Mouse (Mus musculus) MN1 (cell line): ENCODE measurements around the gene Siah3.

Experiments
- DNase-seq: peaks from one replicate; pipeline ENCODE4 v3.0.0-alpha.2; 2016; ENCODE audit warnings: low spot score

Gene Siah3

GRCm38 (mm10) chr14:75524648-75525047 is 68.9 kb downstream of the Siah3 start:
- DNase-seq: no peak

DNA sequence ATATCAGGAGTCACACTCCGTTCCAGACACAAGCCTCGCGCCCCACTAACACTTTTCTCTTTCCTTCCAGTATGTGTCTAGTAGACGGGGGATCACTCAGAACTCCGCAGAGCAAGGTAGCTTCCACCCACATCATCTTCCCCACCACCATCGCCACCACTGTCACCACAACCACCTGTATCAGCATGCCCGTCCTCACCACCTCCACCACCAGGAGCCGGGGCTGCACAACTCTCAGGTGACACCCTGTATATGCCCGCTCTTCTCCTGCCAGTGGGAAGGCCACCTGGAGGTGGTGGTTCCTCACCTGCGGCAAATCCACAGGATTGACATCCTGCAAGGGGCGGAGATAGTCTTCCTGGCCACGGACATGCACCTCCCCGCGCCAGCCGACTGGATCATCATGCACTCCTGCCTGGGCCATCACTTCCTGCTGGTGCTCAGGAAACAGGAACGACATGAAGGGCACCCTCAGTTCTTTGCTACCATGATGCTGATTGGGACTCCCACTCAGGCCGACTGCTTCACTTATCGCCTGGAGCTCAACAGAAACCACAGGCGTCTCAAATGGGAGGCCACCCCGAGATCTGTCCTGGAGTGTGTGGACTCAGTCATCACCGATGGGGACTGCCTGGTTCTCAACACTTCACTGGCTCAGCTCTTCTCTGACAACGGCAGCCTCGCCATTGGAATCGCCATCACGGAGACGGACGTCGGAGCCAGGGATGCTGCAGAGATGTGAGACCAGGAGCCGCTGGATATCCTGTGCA is 69.8 kb downstream of the Siah3 start:
- DNase-seq: no peak

GRCm38 (mm10) chr14:75527464-75528190 is 71.8 kb downstream of the Siah3 start:
- DNase-seq: peak; percentile 75

GRCm38 (mm10) chr14:75530815-75531353 is 75.1 kb downstream of the Siah3 start:
- DNase-seq: no peak

DNA sequence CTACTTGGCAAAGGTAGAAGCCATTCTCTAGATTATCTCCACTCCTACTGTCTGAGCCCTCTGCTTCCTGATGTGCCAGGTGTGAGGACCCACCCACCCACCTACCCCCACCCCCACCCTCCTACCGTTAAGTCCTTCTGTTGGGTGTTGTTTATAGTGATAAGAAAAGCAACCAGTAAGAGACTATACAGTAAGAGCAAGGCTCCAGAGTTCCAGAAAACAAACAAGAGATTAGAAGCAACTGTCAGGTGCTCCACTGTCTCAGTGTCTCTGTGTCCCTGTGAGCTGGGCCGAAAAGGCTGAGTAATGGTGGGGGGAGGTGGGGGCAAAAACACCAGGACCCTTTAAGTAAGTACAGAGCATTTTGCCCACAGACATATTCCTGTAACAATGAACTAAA is 83.4 kb downstream of the Siah3 start:
- DNase-seq: no peak

GRCm38 (mm10) chr14:75540216-75540995 is 84.6 kb downstream of the Siah3 start:
- no peak for DNase-seq

DNA sequence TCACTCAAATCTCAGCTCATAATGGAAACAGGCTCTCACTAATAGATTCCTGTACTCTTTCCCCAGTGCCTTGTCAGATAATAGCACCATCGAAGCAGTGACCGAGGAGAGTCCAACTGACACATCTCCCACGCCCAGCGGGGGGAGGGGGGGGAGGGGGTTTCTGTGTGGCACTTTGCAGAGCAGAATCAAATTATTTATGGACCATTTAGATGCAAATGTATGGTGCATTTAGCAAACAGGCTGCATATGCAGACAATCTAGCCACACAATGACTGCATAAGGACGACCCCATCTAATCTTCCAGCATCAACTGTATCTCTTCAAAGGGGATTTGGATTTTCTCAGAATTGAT is 85.2 kb downstream of the Siah3 start:
- peak; percentile 74 for DNase-seq

GRCm38 (mm10) chr14:75541731-75542130 is 85.9 kb downstream of the Siah3 start:
- peak; percentile 49 for DNase-seq

DNA sequence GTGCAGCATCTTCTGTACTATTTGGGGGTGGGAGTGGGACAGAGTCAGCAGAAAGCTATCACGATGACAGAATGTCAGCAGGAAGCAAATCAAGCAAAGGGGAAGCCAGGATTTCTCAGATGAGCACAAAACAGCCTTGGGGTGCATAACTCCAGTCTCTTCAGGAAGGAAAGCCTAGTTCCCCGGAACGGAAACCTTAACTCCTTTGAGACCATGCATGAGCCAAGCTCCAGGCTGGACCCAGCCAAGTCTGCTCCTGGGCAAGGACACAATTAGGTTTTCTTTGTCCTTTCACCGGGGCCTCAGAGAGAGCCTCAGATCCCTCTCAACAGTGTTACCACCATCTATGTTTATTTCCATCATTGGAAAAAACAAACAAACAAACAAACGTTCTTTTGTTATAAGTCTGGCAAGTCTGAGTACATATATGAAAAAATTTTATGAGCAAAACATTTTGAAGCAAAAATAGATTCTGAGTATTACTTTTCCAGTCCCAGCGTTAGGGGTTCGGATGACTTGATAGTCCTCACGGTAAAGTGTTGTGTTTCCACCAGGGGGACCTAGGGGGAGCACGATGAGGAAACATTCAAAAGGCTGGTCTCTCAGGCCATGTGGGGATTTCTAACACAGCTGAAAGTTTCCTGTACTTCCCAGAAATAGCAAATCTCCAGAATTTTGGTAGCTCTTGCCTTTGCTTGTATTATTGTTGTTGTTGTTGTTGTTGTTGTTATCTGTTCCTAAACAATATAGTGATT is 106.0 kb downstream of the Siah3 start:
- DNase-seq: no peak

- DNase-seq: peak; percentile 78
Measured at GRCm38 (mm10) chr14:75565534-75566140, 109.9 kb downstream of the Siah3 start.

DNA sequence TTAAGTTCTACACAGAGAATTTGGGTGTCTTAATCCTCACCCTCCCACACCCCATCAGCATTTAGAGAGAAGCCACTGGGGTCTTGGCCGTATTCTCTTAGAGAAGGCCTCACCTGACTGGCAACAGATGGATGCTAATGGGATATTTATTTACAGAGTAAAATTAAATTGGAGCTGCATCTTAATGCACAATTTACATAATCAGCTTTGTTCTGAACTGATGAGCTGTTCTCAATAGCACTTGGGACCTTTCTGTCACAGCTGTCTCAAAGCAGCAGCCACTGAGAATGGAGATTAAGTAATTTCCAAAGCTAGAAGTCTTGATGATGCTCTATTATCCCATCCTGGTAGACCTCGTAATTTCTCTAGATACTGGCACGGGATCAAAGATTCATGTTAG is 110.5 kb downstream of the Siah3 start:
- DNase-seq: no peak

GRCm38 (mm10) chr14:75579010-75579409 is 123.2 kb downstream of the Siah3 start:
- no peak for DNase-seq
